Mouse (Mus musculus): ENCODE results near the gene Srxn1.

DNA sequence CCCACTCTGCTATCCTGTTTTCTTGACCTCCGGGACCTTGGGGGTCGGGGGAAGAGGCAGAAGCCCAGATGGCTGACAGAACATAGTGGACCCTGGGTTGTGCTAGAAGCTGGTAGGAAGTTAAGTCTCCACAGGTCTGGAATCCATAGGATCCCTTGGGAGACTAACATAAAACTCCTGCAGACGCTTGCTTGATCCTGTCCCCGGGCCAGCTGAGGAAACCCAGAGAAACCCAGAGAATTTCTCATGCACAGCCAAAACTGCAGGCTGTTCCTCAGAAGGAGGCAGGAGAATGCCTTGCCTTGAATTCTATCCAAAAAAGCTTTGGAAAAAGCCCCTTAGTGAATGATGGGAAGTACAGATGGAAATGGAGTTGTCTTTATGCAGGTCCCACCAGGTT is 21.9 kb upstream of the Srxn1 start:
- no peak for TF ChIP-seq GATA1 (IDR thresholded peaks at IDR 0.05; ENCODE audit: low read length)
- TF ChIP-seq TAL1 (IDR thresholded peaks at IDR 0.05; ENCODE audit: low read length), result no peak

All from erythroblast, embryonic 14.5 days (primary cell).